Mouse (Mus musculus) cerebellum, adult (tissue): Measurements from ENCODE around the gene Sugt1.
A peak's percentile ranks its signal among the peaks of the same experiment; 100 is the strongest.

ENCODE experiments used
- ATAC-seq: cut with Nextera tagmentation; 2 replicates; pipeline ENCODE4 v1.9.2; 2017; ENCODE audit warnings: mild to moderate bottlenecking, moderate library complexity, mixed read lengths; ENCODE audit not compliant: insufficient number of reproducible peaks, low FRiP score, low TSS enrichment

Gene Sugt1

DNA sequence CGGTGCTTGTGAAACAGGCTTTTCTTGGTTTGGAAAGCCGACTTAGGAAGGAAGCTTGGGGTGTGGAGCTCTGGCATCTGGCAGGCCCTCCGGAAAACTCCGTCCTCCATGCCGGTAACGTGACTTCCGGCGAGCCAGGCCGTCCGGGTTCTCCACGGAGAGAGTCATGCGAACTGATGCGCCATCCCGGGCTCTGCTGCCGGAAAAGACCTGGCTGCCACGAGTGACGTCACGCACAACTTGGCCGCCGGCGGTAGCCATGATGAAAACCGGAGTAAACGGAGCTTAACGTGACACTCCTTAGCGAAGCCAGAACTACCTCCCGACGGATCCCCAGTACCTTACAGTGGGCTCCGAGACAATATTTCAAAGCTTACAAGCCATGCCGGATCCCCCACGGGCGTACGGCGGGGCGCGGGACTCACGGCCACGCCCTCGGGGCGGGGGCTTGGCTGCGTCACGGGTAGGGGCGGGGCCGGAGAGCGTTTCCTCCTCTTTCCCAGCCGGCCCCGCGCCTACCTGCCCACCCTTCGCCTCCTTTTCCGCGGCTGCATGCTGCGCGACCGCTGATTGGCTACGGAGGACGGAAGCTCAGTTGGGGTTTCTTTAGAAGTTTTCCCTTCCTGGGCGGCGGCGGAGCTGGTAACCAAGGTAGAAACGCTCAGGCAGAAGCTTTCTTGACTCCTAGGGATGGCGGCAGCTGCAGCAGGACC lies at the start of gene Sugt1:
Gene Sugt1, plus strand, starts transcription at position 553 of the 713 bp plus-strand sequence.
- peak; percentile 94 for ATAC-seq

- ATAC-seq, result no peak
Measured at GRCm38 (mm10) chr14:79537921-79538320, 49.6 kb upstream of the Sugt1 start.

GRCm38 (mm10) chr14:79541606-79542005 lies 45.9 kb upstream of the Sugt1 start:
- no peak for ATAC-seq

- no peak for ATAC-seq
Measured at GRCm38 (mm10) chr14:79549343-79549742, 38.1 kb upstream of the Sugt1 start.

GRCm38 (mm10) chr14:79551929-79552328 lies 35.6 kb upstream of the Sugt1 start:
- ATAC-seq, result no peak

GRCm38 (mm10) chr14:79552854-79553253 lies 34.6 kb upstream of the Sugt1 start:
- ATAC-seq, result no peak

GRCm38 (mm10) chr14:79557796-79558195 lies 29.7 kb upstream of the Sugt1 start:
- ATAC-seq, result no peak

DNA sequence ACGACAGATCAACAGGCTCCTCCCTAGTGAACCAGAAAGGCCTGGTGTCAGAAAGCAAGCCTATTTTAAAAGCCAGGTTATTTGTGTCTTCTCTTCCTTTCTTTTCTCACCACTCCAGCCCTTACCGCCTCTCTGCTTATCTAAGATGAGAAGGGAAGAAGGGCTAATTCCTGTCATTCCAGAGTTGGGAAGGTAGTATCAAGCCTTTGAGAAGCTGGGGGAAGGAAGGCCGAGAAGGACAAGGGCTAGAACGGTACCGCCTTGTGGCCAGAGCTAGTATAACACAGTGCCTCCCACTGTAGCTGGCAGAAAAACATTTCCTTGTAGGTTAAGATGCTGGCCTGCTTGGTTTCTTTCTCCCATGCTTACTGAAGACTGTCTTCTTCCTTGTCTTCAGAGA lies 24.7 kb upstream of the Sugt1 start:
- peak; percentile 72 for ATAC-seq

GRCm38 (mm10) chr14:79564784-79565183 lies 22.7 kb upstream of the Sugt1 start:
- no peak for ATAC-seq

GRCm38 (mm10) chr14:79573482-79574191 lies 13.9 kb upstream of the Sugt1 start:
- no peak for ATAC-seq

DNA sequence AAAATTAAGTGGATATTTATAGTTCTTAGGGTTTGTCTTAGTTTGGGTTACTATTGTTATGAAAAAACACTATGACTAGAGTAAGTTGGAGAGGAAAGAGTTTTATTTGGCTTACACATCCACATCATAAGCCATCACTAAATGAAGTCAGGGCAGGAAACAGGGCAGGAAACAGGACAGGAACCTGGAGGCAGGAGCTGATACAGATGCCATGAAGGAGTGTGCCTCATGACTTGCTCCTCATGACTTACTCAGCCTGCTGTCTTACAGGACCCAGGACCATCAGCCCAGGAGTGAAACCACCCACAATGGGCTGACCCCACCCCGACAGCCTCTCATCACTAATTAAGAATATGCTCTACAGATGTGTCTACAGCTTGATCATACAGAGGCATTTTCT lies 13.1 kb upstream of the Sugt1 start:
- no peak for ATAC-seq

DNA sequence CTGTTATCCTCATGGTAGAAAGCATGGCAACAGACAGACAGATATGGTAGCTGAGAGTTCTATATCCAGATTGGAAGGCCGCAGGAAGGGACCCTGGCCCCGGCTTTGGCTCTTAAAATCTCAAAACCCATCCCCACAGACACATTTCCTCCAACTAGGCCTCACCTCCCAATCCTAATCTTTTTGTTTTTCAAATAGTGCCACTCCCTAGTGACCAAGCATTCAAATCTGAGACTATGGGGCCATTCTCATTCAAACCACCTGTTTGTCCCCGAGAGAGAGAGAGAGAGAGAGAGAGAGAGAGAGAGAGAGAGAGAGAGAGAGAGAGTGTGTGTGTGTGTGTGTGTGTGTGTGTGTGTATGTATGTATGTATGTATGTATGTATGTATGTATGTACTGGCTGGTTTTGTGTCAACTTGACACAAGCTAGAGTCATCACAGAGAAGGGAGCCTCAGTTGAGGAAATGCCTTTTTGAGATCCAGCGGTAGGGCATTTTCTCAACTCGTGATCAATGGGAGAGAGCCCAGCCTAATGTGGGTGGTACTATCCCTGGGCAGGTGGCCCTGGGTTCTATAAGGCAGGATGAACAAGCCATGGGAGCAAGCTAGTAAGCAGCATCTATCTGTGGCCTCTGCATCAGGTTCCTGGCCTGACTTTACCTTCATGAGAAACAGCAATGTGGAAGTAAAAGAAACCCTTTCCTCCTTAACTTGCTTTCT lies 3.8 kb upstream of the Sugt1 start:
- ATAC-seq, result no peak

GRCm38 (mm10) chr14:79586499-79587138 lies 872 bp upstream of the Sugt1 start:
- ATAC-seq, result no peak

DNA sequence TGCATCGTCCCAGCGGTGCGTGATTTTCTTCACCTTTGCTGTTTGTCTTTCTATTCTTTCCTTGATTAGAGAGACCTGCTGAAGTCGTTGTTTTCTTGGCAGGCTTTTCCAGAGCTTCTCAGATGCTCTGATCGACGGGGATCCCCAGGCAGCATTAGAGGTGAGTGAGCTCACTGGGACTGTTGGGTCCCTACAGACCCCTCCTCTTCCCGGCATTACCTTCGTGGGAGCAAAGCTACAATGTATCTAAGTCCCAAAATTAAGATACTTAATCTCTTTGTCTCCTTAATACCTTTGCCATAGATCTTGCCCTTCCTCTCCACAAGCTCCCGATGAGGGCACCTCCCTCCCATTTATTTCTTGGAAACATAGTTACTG lies 350 bp downstream of the Sugt1 start:
- peak; percentile 51 for ATAC-seq

DNA sequence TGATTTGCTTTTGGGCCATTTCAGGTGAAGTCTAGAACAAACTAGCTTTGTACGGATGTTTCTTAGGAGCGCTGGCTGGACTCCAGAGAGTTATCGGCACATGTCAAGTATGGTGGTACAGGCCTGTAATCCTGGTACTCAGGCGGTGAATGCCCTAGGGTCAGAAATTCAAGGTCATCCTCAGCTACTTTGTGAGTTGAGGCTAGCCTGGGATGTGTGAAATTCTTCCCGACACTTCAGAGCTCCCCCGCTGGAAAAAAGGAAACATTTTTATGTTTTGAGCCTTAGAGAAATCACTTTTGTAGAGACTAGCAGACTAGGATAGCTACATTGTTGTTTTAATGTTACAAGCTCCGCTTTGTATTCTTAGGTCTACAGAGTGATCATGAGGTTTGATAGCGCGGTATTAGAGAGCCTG lies 1.1 kb downstream of the Sugt1 start:
- ATAC-seq, result no peak

DNA sequence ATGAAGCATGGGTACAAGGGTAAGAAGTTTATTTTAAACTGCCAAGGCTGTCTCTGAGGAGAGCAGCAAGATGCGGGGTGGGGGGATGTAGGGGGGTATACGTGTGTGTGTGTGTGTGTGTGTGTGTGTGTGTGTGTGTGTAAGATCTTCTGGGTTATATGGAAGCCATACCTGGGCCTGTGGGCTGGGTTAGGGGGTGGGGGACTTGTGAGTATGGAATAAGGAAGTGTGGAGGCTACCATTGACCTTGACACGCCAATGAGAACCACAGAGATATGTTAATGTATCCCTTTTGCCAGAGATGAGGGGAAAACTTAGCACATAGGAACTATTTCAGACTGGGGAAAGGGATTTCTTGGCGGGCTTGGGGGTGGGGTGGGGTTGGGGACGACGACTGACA lies 1.9 kb downstream of the Sugt1 start:
- ATAC-seq, result no peak

DNA sequence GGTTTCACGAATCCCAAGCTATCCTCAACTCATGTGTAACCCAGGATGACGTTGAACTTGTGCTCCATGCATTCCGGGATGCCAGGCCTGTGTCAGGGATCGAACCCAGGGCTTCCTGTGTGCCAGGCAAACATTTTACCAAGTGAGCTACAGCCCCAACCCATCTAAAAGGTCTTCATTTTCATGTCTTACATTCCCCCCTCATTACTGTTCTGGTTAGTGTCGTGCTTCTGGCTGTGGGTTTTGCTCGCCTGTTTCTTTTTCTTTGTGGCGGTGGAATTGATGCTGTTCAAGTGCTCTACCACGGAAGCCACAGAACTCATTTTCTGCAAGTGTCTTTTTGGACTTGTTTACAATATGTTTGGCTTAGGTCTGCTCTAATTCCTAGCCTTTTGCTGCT lies 3.4 kb downstream of the Sugt1 start:
- no peak for ATAC-seq

GRCm38 (mm10) chr14:79591611-79592010 lies 4.1 kb downstream of the Sugt1 start:
- ATAC-seq, result no peak

DNA sequence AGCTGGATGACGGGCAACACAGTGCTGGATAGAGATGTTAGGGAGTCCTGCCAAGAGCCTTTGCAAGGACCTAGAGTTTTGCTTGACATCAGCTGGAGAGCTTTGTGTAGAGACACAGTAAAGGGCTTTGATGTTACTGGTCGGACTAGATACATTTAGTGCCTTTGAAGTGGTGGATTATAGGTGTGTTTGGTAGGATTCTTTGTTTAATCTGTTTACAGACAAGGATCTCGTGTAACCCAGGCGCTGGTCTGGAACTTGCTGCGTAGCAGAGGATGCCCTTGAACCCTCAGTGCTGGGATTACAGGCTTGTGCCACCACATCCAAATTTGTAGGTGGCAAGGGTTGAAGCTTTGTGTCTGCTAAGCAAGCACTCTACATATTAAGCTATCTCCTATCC lies 6.6 kb downstream of the Sugt1 start:
- ATAC-seq, result no peak

- no peak for ATAC-seq
Measured at GRCm38 (mm10) chr14:79596602-79597001, 9.1 kb downstream of the Sugt1 start.

DNA sequence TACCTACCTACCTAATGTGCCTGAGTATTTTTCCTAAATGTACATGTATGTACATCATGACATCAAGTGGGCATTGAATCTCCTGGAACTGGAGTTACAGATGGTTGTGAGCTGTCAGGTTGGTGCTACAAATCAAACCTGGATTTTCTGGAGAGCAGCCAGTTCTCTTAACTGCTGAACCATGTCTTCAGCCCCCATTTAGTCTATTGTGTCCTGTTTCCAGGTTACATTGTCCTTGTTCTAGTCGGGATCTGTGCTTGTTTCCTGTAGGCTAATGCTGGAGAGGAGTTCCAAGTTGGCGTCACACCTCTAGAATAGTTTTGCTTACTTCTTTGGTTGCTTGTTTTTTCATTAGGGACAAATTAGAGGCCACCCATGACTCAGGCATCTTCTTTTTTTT lies 18.4 kb downstream of the Sugt1 start:
- no peak for ATAC-seq
